Mouse (Mus musculus): ENCODE measurements around the gene Tent5c.
"Not testable (repeated sequence)": the region's sequence is repeated elsewhere in the genome, so short reads cannot be mapped to it uniquely, and the experiment has no call there.

Gene Tent5c

DNA sequence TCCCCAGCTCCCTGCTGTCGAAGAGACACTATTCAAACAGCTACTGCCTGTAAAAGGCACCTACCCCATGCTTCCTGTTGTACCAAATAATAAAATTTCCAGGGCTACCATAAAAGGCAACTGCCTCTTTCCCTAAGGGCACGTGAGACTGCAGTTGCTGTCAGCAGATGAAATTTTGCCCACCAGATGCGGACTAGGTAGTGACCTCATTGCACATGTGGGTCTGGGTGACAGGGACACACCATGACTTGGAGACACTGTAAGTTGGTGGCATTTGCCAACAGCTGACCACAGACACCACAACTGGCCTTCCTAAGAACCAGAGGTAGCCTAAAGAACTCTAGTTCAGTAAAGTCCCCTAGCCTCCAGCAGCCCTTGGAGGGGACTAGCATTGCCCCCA lies 50.0 kb downstream of the Tent5c start:
- DNase-seq (ENCODE audit: low read depth, low spot score), result no peak

- peak; percentile 96 for DNase-seq (ENCODE audit: low read depth, low spot score)
Observed at GRCm38 (mm10) chr3:100438461-100439002, 50.6 kb downstream of the Tent5c start.

DNA sequence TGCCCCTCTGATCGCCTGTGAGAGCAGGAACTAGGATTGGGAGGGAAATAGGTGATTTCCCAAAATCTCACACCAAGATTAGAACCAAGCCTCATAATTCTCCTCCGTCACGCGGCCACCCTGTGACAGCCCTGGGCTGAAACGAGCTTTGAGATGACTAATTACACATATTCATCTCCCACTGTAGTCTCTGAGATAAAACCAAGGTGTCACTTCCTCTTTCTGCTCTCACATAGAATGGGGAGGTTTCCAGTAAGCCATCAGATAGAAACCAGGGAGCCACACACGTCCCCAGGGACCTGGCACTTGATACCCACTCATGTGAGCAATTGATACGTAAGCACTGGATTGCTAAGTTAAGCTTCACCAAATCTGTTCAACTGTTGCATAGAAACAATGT lies 52.4 kb downstream of the Tent5c start:
- DNase-seq (ENCODE audit: low read depth, low spot score), result no peak

GRCm38 (mm10) chr3:100431705-100432104 lies 57.4 kb downstream of the Tent5c start:
- DNase-seq (ENCODE audit: low read depth, low spot score), result no peak

GRCm38 (mm10) chr3:100430731-100431130 lies 58.4 kb downstream of the Tent5c start:
- no peak for DNase-seq (ENCODE audit: low read depth, low spot score)

DNA sequence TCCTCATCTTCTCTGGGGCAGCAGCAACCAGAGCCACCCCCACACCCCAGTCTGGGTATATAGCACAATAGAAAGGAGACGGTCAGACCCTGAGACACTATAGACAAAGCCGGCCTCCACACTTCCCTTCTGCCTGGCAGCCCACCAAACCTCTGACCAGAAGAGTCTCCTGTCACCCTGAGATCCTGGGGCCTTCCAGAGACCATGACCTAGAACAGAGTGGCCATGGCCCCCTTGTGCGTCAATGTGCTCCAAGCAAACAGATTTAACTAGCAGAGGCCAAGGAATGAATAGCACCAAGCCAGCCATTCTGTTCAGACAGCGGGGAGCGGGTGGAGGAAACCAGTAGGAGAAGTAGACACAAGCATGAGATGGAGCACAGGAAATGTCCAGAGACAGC lies 59.0 kb downstream of the Tent5c start:
- DNase-seq (ENCODE audit: low read depth, low spot score), result no peak

DNA sequence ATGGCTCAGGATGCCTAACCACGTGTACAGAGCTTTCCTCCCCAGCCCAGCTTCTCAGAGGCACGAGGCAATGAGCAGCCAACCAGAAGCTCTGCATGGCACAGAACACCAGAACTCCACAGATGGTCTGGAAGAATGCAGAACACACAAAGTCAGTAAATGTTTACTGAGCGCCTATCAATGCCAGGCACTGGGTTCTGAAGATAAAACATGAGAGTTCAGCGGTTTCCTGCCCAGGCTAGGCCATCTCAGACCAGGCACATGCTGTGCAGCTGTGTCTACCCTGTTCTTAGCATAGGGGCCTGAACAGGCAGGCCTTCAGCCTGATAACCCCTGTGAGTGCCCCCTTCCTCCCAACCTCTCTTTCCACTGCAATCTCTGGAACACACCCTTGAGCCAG lies 59.5 kb downstream of the Tent5c start:
- DNase-seq (ENCODE audit: low read depth, low spot score), result peak; percentile 31

DNA sequence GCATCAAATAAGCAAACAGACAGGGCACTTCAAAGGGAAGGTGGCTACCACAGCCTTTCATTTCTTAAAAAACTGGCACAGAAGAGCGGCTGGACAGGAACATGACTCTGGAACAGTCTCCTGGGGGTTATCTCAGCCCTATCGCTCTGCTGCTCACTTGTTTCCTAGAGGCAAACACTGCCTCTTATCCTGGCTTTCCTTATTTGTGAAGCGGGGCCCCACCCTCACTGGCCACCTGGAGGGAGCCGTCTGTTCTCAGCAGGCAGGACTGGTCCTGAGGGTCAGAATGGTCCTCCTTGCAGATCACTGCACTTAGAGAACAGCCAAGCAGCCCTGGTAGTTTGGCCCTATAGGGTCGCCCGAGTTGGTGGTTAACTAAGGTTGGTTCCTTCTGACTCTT lies 61.6 kb downstream of the Tent5c start:
- DNase-seq (ENCODE audit: low read depth, low spot score), result no peak

GRCm38 (mm10) chr3:100422392-100423167 lies 66.5 kb downstream of the Tent5c start:
- peak; percentile 83 for DNase-seq (ENCODE audit: low read depth, low spot score)

GRCm38 (mm10) chr3:100421354-100421753 lies 67.8 kb downstream of the Tent5c start:
- no peak for DNase-seq (ENCODE audit: low read depth, low spot score)

DNA sequence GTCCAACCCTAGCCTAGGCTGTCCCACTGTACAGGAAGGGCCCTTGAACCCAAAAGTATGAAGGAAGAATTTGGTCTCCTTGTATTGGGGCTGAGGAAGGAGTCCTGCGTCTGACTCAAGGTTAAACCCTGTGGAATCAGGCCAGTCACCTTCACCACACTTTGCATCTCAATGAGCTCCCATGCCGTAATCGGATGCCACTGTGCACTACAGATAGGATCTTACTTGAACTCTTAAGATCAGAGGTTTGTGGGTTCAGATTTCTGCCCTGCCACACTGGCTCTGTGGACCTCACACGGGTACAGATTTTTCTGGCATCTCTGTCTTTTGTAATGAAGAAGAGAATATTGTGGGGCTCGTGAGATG lies 68.5 kb downstream of the Tent5c start:
- DNase-seq (ENCODE audit: low read depth, low spot score), result no peak

DNA sequence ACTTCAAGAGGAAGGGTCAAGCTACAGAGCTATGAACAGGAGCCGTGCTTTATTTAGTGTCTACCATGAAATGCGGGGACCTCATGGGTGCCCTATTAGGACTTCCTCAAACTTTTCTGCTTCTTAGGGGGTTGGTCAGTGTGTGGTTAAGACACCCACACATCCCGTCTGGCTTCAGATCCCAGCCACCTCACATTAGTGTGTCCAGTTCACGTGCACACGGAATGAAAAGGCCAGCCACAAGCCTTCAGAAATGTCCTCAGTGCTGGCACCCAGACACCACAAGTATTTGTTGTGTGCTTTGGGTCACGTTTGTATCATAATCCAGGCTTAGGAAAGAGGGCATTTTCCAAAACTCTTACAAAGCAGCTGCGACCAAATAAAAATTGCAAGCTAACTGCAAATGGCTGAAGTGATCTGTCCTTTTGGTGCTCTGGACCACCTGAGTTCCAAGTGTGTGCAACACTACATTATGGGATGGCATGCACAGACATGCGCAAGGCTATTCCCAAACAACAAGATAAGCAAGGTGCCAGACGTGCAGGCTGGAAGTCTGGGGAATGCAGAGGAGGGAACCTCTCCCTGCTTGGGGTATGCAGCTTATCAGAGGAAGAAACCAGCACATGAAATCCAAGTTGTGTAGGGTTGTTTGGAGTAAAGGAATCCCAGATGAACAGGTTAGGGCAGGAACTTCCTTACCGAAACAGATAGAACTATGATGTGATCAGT lies 69.0 kb downstream of the Tent5c start:
- no peak for DNase-seq (ENCODE audit: low read depth, low spot score)

GRCm38 (mm10) chr3:100418387-100418786 lies 70.7 kb downstream of the Tent5c start:
- DNase-seq (ENCODE audit: low read depth, low spot score), result no peak

GRCm38 (mm10) chr3:100417772-100418311 lies 71.3 kb downstream of the Tent5c start:
- DNase-seq (ENCODE audit: low read depth, low spot score), result no peak

DNA sequence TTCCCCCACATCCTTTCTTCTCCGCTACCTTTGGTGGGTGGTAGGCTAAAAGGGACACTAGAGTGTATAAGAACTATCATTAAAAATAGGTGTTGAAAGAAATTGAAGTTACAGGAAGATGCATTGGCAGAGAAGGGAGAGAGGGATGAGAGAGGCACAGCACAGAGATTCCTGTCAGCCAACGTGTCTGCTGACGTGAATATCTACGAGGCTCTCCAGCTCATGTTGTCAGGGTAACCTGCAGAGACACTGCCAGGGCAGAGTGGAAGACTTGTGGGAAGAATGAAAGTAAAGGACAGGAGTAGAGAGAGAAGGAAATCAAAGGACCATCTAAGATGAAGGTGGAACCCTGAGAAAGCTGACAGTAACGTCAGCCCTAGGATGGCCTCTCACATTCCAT lies 73.5 kb downstream of the Tent5c start:
- no peak for DNase-seq (ENCODE audit: low read depth, low spot score)

DNA sequence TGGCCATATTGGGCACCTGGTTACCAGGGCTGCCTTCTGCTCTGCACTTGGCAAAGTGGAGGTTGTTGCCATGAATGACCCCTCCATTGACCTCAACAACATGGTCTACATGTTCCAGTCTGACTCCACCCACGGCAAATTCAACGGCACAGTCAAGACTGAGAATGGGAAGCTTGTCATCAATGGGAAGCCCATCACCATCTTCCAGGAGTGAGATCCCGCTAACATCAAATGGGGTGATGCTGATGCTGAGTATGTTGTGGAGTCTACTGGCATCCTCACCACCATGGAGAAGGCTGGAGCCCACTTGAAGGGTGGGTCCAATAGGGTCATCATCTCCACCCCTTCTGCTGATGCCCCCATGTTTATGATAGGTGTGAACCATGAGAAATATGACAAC lies 75.5 kb downstream of the Tent5c start:
- not testable (repeated sequence) for DNase-seq (ENCODE audit: low read depth, low spot score)

GRCm38 (mm10) chr3:100411945-100412344 lies 77.2 kb downstream of the Tent5c start:
- DNase-seq (ENCODE audit: low read depth, low spot score), result no peak

DNA sequence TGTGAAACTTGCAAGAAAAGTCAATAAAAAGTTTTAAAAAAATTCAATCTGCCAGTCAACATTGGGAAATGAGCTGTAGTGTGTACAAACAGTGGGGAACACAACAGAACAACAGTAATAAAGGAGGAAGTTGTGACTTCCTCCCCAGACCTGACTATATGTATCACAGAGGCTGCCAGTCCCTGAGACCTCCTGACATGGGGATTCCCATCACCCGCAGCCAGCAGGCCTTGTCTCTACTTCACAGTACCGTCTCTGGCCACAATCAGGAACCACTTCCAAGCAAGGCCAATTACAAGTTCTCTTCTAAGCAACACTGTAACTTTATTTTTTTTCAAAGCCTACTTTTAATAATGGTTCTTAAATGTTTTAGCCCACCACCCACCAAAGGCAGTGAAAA lies 79.8 kb downstream of the Tent5c start:
- DNase-seq (ENCODE audit: low read depth, low spot score), result no peak

DNA sequence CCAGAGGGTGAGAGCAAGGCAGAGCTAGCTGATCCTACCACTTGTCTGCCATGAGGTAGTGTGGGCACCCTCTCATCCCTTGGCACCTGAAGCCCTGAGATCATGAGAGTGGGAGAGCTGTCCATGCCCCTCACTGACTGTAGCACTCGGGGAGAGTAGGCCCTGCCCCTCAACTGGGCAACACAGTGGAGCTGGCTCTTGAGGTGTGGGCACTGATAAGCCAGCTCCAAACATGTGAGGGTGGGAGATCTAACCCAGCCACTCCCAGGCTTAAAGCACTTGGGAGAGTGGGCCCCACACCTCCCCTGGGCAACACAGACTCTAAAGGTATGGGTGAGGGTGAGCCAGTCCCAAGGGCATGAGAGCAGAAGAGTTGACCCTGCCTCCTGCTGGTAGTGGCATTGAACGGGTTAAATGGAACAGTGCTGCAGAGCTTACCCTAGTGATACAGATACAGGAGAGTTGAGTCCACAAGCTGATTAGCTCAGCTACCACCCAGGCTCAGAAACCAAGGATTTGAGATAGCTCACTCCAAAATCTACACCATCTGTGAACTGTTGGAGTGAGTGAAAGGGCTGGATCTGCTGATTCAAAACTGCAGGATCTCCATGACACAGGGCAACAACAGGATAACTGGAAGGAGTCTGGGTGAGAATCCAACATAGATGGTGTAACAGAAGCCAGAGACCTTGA lies 80.6 kb downstream of the Tent5c start:
- no peak for DNase-seq (ENCODE audit: low read depth, low spot score)

- DNase-seq (ENCODE audit: low read depth, low spot score), result no peak
Observed at GRCm38 (mm10) chr3:100402656-100403055, 86.5 kb downstream of the Tent5c start.
